Mouse (Mus musculus): ENCODE results near the gene Adamts12. TPM values are rescaled to one million over a fixed set of nuclear protein-coding genes. Genes with fewer than 3 reads are reported as not detected.

Adamts12 gene
- polyA plus RNA-seq, 1 experiment from 2014 or later = 1.7 TPM

DNA sequence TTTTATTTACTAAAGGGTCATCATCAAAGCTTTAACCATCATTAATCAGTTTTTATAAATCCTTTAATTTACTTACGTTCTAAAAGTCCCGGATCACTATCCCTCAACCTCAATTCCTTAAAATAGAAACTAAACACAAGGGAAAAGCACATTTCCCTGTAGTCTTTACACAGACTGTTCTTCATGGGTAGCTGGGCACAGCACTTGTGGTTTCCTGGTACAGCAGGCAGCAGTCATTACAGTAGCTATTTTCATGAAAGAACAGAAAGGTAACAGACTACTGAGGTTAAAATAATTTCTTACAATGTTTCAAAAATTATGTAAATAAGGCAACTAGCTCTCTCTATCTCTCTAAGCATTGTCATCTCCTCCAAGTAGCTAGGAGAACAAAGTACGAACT is 305.0 kb downstream of the Adamts12 start:
- no peak overlapping the region for H3K27ac ChIP-seq (replicated peaks; ENCODE audit: low read depth, low read length)
- H3K4me2 ChIP-seq (ENCODE audit: low read depth, severe bottlenecking) = no peak overlapping the region
- no peak overlapping the region for H3K4me3 ChIP-seq (ENCODE audit: low read depth, low read length)
- H3K36me3 ChIP-seq (ENCODE audit: control insufficient read depth, insufficient read depth, low read length) = no peaks in the 10 kb centered on the region
- H3K9ac ChIP-seq (ENCODE audit: low read length) = no peak overlapping the region
- H3K4me1 ChIP-seq (ENCODE audit: control insufficient read depth, insufficient read depth, low read length) = no peaks in the 10 kb centered on the region
- DNase-seq (ENCODE audit: low spot score) = no peak
- H3K27me3 ChIP-seq (ENCODE audit: control insufficient read depth, insufficient read depth, low read length) = no peaks in the 10 kb centered on the region
- ATAC-seq (ENCODE audit: insufficient number of reproducible peaks, low FRiP score, low TSS enrichment, low read depth) = no peak
- H3K9me3 ChIP-seq (ENCODE audit: control insufficient read depth, low read length) = no peaks in the 10 kb centered on the region
- 83% methylated on average over 3 of the region's 3 CpGs for WGBS

DNA sequence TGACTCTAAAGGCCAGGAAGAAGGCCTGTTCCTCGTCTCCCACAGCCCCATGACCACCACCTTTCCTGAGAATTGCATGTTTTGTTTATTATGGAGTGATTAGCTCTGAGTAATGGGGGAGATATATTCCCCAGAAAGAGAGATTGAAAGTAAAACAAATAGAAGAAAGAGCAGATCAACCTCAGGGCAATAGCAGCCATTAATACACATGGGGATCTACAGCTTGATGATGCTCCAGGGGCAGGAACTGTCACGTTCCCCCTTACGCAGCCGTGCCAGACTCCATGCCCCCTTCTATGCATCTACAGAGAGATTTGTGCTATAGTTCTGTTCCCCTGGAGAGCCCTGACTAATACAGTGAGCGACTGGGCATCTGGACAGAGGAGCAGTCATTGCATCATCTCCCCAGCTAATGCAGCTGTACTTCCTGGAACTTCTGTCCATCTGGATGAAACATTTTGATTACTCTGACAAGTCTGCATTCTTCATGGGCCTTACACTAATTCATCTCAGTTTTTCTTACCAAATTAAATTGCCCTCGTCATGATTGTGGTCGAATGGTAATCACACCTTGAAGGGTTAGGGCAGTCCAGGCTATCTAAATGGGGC is 306.0 kb downstream of the Adamts12 start:
- Histone ChIP-seq H3K9me3 (ENCODE audit: control insufficient read depth, low read length) (no peaks in the 10 kb centered on the region), H3K4me3 (ENCODE audit: low read depth, low read length) (no peak overlapping the region), H3K36me3 (ENCODE audit: control insufficient read depth, insufficient read depth, low read length) (no peaks in the 10 kb centered on the region), H3K4me1 (ENCODE audit: control insufficient read depth, insufficient read depth, low read length) (no peaks in the 10 kb centered on the region), H3K9ac (ENCODE audit: low read length) (no peak overlapping the region), H3K4me2 (ENCODE audit: low read depth, severe bottlenecking) (no peak overlapping the region), H3K27ac (replicated peaks; ENCODE audit: low read depth, low read length) (no peak overlapping the region), H3K27me3 (ENCODE audit: control insufficient read depth, insufficient read depth, low read length) (no peaks in the 10 kb centered on the region)
- 85% methylated on average over 7 of the region's 7 CpGs for WGBS
- DNase-seq (ENCODE audit: low spot score) = no peak
- no peak for ATAC-seq (ENCODE audit: insufficient number of reproducible peaks, low FRiP score, low TSS enrichment, low read depth)

DNA sequence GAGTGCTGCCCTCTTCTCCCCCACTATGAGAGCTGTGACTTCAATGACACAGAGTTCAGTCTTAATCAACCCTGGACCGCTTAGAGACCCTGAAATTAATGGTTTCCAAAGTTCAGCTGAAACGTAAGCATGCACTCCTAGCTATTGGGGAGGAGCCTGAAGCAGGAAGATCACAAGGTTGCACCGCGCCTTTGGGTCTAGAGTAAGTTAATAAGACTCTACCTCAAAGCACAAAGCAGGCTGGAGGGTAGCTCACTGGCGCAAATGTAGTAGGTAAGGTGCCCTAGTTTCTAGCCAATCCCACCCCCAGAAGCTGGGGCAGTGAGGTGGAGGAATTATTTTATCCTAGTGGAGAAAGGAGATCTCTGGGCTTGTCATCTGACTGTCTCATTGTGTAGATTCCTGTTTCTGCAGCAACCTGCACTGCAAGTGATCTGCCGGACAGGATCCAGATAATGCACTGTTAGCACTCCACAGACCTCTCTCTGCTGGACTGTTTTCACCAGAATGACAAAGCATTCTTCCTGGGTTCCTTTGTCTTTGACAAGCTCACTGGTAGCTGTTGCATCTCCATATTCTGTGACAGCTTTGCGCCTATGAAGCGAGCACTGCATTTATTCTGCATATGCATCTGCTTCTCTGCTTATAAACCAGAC is 315.0 kb downstream of the Adamts12 start:
- peaks cover 5% of the 10 kb centered on the region; the same call in 1 of the 2 replicates for H3K36me3 ChIP-seq (ENCODE audit: control insufficient read depth, insufficient read depth, low read length)
- WGBS = 82% methylated on average over 8 of the region's 8 CpGs
- no peaks in the 10 kb centered on the region for H3K9me3 ChIP-seq (ENCODE audit: control insufficient read depth, low read length)
- ATAC-seq (ENCODE audit: insufficient number of reproducible peaks, low FRiP score, low TSS enrichment, low read depth) = no peak
- no peak overlapping the region for H3K4me2 ChIP-seq (ENCODE audit: low read depth, severe bottlenecking)
- no peak for DNase-seq (ENCODE audit: low spot score)
- no peak overlapping the region for H3K9ac ChIP-seq (ENCODE audit: low read length)
- H3K4me1 ChIP-seq (ENCODE audit: control insufficient read depth, insufficient read depth, low read length) = no peaks in the 10 kb centered on the region
- H3K27me3 ChIP-seq (ENCODE audit: control insufficient read depth, insufficient read depth, low read length) = no peaks in the 10 kb centered on the region
- no peak overlapping the region for H3K4me3 ChIP-seq (ENCODE audit: low read depth, low read length)
- no peak overlapping the region for H3K27ac ChIP-seq (replicated peaks; ENCODE audit: low read depth, low read length)

DNA sequence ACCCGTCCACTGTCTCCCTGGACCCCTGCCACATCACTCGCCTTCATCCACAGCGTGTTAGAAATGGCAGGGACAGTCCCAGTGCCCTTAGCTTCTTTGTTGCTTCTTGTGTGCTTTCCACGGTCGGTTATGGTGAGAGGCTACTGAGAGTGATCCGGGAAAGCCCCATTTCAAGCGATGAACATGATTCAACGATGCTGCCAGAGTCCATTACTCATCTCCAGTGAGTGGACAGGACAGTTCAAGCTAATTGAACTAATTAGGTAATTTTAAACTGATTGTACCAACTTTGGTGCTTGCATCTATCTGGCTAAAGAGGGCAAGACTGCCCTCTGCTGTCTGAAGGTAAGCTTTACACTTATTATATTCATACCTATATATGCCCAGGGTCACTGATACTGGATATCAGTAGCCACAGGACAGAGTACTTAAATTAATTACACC is 315.5 kb downstream of the Adamts12 start:
- Histone ChIP-seq H3K9ac (ENCODE audit: low read length) (no peak overlapping the region), H3K4me1 (ENCODE audit: control insufficient read depth, insufficient read depth, low read length) (no peaks in the 10 kb centered on the region), H3K27me3 (ENCODE audit: control insufficient read depth, insufficient read depth, low read length) (no peaks in the 10 kb centered on the region), H3K27ac (replicated peaks; ENCODE audit: low read depth, low read length) (no peak overlapping the region), H3K4me2 (ENCODE audit: low read depth, severe bottlenecking) (no peak overlapping the region), H3K36me3 (ENCODE audit: control insufficient read depth, insufficient read depth, low read length) (peaks cover 10% of the 10 kb centered on the region; the same call in 1 of the 2 replicates), H3K9me3 (ENCODE audit: control insufficient read depth, low read length) (no peaks in the 10 kb centered on the region), H3K4me3 (ENCODE audit: low read depth, low read length) (no peak overlapping the region)
- DNase-seq (ENCODE audit: low spot score) = peak; percentile 27
- ATAC-seq (ENCODE audit: insufficient number of reproducible peaks, low FRiP score, low TSS enrichment, low read depth) = no peak
- 50% methylated on average over 8 of the region's 8 CpGs for WGBS

DNA sequence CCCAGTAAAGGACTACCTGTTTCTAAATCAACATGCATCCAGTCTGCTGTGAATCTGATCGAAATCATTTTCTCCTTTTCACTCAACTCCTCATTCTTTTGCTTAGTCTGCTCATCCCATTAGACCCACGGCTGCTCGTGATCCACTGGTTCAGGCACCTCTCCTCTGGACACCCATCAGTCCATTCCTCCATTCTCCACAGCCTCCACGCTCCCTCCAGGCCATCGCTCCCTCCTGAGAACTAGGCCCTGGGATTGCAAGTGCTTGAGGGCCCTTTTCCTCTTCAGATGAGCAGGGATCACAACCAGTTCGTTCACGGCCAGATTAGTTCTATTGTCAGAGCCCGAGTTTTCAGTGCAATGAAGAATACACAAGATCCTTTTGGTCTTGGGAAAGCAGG is 316.0 kb downstream of the Adamts12 start:
- Histone ChIP-seq H3K36me3 (ENCODE audit: control insufficient read depth, insufficient read depth, low read length) (peaks cover 14% of the 10 kb centered on the region; the same call in 1 of the 2 replicates), H3K27ac (replicated peaks; ENCODE audit: low read depth, low read length) (no peak overlapping the region), H3K9ac (ENCODE audit: low read length) (no peak overlapping the region), H3K27me3 (ENCODE audit: control insufficient read depth, insufficient read depth, low read length) (no peaks in the 10 kb centered on the region), H3K4me2 (ENCODE audit: low read depth, severe bottlenecking) (no peak overlapping the region), H3K9me3 (ENCODE audit: control insufficient read depth, low read length) (no peaks in the 10 kb centered on the region), H3K4me3 (ENCODE audit: low read depth, low read length) (no peak overlapping the region), H3K4me1 (ENCODE audit: control insufficient read depth, insufficient read depth, low read length) (no peaks in the 10 kb centered on the region)
- DNase-seq (ENCODE audit: low spot score) (no peak), ATAC-seq (ENCODE audit: insufficient number of reproducible peaks, low FRiP score, low TSS enrichment, low read depth) (no peak)
- 82% methylated on average over 8 of the region's 8 CpGs for WGBS

DNA sequence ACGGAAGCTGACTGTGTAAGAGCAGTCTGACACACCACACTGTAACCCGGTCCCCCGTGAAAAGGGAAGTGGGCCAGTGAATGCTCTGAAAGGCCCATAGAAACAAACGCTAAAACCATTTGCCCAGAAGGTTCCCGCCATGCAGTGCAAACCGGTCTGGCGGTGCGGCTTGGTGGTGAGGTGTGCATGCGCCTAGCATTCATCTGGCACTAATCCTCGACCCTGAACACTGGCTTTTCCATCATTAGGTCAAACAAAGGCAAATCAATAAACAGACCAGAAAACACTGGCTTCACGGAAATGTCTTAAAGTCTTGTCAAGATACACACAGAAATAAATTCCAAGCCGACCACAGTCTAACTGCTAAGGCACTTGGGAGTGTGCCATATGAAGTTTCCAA is 318.0 kb downstream of the Adamts12 start:
- Histone ChIP-seq H3K36me3 (ENCODE audit: control insufficient read depth, insufficient read depth, low read length) (peaks cover 28% of the 10 kb centered on the region), H3K27me3 (ENCODE audit: control insufficient read depth, insufficient read depth, low read length) (no peaks in the 10 kb centered on the region), H3K27ac (replicated peaks; ENCODE audit: low read depth, low read length) (no peak overlapping the region), H3K9me3 (ENCODE audit: control insufficient read depth, low read length) (no peaks in the 10 kb centered on the region), H3K4me3 (ENCODE audit: low read depth, low read length) (no peak overlapping the region), H3K9ac (ENCODE audit: low read length) (no peak overlapping the region), H3K4me2 (ENCODE audit: low read depth, severe bottlenecking) (no peak overlapping the region), H3K4me1 (ENCODE audit: control insufficient read depth, insufficient read depth, low read length) (no peaks in the 10 kb centered on the region)
- DNase-seq (ENCODE audit: low spot score) (no peak), ATAC-seq (ENCODE audit: insufficient number of reproducible peaks, low FRiP score, low TSS enrichment, low read depth) (no peak)
- WGBS = 90% methylated on average over 12 of the region's 12 CpGs

DNA sequence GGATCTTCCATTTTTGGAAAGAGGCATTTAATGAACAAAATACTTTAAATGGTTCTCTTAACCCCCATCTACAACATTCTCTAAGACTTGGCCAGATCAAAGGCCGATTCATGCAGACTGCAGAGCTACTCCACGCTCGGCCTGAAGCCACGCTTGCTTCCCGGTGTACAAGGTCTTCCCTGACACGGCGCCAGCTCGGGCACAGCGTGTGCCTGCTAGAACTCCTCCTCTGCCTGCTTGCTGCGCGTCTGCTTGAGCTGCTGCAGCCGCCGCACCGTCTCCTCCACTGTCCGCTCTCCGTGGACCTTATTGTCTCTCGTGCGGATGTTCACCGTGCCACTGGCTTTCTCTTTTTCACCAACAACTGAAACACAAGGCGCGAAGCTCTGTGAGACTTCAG is 319.2 kb downstream of the Adamts12 start:
- H3K9me3 ChIP-seq (ENCODE audit: control insufficient read depth, low read length) = no peaks in the 10 kb centered on the region
- H3K4me3 ChIP-seq (ENCODE audit: low read depth, low read length) = no peak overlapping the region
- no peak overlapping the region for H3K4me2 ChIP-seq (ENCODE audit: low read depth, severe bottlenecking)
- H3K36me3 ChIP-seq (ENCODE audit: control insufficient read depth, insufficient read depth, low read length) = peaks cover 29% of the 10 kb centered on the region
- 98% methylated on average over 21 of the region's 21 CpGs for WGBS
- no peak overlapping the region for H3K27ac ChIP-seq (replicated peaks; ENCODE audit: low read depth, low read length)
- DNase-seq (ENCODE audit: low spot score) = no peak
- no peaks in the 10 kb centered on the region for H3K27me3 ChIP-seq (ENCODE audit: control insufficient read depth, insufficient read depth, low read length)
- no peak for ATAC-seq (ENCODE audit: insufficient number of reproducible peaks, low FRiP score, low TSS enrichment, low read depth)
- no peak overlapping the region for H3K9ac ChIP-seq (ENCODE audit: low read length)
- no peaks in the 10 kb centered on the region for H3K4me1 ChIP-seq (ENCODE audit: control insufficient read depth, insufficient read depth, low read length)

DNA sequence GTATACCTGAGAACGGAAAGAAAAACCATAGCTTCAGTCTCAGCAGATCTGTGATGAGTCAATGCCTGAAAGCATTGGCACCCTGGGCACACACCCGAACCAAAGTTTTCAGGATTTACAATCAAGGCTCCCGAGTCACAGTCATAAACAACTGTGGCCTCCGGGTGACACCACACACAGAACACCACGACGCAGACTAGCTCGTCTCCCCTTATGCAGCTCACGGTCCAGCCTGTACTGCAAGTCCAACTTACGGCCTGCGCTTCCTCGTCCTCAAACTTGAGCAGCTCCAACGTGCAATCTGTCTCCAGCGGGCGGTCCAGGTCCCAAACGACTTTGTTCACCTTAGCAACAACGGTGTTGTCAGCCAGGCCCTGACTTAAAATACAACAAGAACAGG is 328.3 kb downstream of the Adamts12 start:
- Histone ChIP-seq H3K27me3 (ENCODE audit: control insufficient read depth, insufficient read depth, low read length) (no peaks in the 10 kb centered on the region), H3K9ac (ENCODE audit: low read length) (no peak overlapping the region), H3K4me3 (ENCODE audit: low read depth, low read length) (no peak overlapping the region), H3K9me3 (ENCODE audit: control insufficient read depth, low read length) (no peaks in the 10 kb centered on the region), H3K36me3 (ENCODE audit: control insufficient read depth, insufficient read depth, low read length) (peaks cover 31% of the 10 kb centered on the region), H3K4me2 (ENCODE audit: low read depth, severe bottlenecking) (no peak overlapping the region), H3K27ac (replicated peaks; ENCODE audit: low read depth, low read length) (no peak overlapping the region), H3K4me1 (ENCODE audit: control insufficient read depth, insufficient read depth, low read length) (no peaks in the 10 kb centered on the region)
- no peak for DNase-seq (ENCODE audit: low spot score)
- ATAC-seq (ENCODE audit: insufficient number of reproducible peaks, low FRiP score, low TSS enrichment, low read depth) = no peak
- whole genome bisulfite sequencing = 96% methylated on average over 16 of the region's 16 CpGs

Data from limb, embryonic 11.5 days (tissue).